Mouse (Mus musculus) kidney, postnatal 10 days (tissue): ENCODE measurements around the gene Gng8.
A peak's percentile ranks its signal among the peaks of the same experiment; 100 is the strongest.

Experiments
- DNase-seq: peaks from one replicate; pipeline ENCODE4 v3.0.0; 2021; ENCODE audit warnings: mixed read lengths

Gene Gng8

GRCm38 (mm10) chr7:16891641-16892351 is at the start of gene Gng8:
Gene Gng8, plus strand, starts transcription at chr7:16891786.
- peak; percentile 94 for DNase-seq

DNA sequence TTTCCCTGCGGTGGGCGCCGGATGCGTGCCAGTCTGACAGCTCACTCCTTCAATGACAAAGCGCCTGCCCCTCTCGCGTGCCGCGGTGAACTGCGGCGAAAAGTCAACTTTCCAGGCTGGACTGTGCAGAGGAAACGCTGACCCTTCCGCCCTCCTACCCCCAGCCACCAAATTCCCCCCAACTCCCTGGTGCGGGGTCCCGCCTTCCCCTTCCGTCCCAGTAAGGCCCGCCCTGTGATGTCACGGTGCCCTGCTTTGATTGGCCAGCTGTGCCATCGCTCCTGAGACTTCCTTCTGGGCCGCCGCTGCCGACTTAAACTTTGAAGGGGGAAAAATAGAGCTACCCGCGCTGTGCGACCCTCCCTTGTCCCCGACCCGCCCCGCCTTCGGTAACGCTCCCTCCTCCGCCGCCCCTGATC is 48.9 kb upstream of the Gng8 start, which contains the start of gene Prkd2:
Gene Prkd2 (plus strand): TSS at position 258 of the 419 bp plus-strand sequence.
- peak; percentile 97 for DNase-seq

DNA sequence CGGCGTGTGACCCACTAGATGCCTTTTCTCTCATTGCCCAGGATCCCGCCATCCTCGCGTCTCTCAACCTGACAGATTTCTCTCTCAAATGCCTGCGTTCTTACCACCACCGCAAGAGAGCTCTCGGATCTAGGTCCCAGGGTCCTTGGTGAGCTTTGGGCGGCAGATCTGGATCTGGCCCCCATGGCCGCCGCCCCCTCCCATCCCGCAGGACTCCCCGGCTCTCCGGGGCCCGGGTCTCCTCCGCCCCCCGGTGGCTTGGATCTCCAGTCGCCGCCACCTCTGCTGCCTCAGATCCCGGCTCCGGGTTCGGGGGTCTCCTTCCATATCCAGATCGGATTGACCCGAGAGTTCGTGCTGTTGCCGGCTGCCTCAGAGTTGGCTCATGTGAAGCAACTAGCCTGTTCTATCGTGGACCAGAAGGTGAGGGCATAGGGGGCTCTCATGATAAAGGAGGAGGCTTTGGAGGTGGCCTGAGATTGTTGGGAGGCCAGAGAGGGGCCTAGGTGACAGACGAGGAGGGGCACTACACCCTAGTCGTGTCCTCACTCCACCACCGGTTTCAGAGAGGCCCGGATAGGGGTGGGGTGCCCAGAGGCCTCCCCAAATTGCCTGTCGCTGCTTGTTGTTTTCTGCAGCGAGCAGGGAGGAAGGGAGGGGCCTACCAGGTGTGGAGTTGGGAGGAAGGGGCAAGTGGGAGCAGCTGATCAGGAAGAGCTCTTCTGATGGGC is 48.0 kb upstream of the Gng8 start:
- DNase-seq = peak; percentile 50

DNA sequence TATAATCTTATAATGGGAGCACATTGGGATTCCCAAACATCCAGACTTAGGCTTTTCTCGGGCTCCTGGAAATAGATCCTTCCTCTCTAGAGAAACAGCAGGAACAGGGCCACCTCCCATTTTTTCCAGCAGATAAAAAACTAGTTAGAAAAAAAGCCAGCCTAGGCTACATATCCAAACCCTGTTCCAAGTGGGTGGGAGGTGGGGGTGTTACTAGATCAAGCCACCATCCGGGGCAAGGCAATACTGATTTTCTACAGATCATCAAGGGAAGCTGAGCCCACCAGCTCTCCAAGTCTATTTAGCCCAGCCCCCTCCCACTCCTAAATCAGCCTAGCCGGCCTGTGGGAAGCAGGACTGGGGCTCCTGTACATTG is 46.9 kb upstream of the Gng8 start:
- no peak for DNase-seq

GRCm38 (mm10) chr7:16845072-16845819 is 46.3 kb upstream of the Gng8 start:
- peak; percentile 65 for DNase-seq

DNA sequence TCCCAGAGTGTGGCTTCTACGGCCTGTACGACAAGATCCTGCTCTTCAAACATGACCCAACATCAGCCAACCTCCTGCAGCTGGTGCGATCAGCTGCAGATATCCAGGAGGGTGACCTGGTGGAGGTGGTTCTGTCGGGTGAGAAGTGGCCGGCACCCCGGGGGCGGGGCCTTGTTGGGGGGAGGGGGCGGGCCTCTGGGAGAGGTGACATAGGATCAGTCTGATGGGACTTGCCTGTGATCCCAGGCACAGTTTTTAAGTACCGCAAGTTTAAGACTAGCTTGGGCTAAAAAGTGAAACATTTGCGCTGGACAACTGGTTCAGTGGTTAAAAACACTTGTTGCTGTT is 45.8 kb upstream of the Gng8 start:
- no peak for DNase-seq

DNA sequence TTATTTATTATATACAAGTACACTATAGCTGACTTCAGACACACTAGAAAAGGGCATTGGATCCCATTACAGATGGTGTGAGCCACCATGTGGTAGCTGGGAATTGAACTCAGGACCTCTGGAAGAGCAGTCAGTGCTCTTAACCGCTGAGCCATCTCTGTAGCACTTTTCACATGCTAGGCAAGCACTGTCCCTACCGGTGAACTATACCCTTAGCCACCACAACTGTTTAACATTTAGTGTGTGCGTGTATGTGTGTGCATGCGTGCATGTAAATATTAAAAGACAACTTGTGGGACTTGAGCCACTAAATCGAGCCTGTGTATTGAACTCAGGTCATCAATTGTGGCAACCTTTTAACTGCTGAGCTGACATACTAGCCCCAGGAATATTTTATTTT is 44.8 kb upstream of the Gng8 start:
- DNase-seq = no peak

DNA sequence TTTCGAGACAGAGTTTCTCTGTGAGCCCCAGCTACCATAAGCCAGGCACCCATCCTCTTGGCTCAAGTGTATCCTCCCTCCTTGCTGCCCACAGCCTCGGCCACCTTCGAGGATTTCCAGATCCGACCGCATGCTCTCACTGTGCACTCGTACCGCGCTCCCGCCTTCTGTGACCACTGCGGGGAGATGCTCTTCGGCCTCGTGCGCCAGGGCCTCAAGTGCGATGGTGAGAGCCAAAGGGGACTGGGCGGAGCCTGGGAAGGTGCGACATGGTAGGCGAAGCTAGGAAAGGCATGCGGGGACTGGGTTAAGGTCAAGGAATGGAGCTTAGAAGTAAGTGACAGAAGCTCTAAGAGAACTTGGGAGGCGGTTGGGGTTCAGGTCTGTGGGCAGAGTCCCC is 44.1 kb upstream of the Gng8 start:
- DNase-seq = no peak

DNA sequence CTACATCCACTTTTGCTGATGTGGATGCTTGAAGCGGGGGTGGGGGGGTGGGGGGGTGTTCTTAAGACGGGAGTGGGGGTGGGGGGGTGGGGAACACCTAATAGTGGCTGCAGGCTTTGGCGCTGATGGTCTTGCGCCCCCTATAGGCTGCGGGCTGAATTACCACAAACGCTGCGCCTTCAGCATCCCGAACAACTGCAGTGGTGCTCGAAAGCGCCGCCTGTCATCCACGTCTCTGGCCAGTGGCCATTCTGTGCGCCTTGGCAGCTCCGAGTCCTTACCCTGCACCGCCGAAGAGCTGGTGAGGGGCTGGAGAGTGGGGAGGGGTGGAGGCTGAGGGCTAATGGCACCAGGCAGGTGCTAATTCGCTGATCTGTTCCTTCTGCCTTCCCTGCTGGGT is 43.0 kb upstream of the Gng8 start:
- DNase-seq = peak; percentile 75

DNA sequence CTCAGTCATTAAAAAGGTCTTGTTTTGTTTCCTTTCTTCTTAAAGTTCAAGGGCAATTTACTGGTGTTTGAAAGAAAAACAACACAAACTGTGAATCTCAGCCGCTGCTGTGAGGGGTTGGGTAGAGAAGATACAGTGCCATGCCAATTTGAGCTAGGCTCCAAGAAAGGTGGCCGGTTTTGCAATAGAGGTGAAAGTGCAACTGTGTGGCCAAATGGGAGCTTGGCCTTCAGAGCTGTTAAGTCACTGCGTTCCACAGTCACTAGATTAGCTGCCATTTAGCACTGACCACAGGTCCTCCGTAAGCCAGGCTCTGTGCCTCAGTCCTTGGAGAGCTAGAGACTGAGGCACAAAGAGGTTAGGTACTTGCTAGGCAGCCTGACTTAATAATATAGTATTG is 40.0 kb upstream of the Gng8 start:
- DNase-seq = no peak

DNA sequence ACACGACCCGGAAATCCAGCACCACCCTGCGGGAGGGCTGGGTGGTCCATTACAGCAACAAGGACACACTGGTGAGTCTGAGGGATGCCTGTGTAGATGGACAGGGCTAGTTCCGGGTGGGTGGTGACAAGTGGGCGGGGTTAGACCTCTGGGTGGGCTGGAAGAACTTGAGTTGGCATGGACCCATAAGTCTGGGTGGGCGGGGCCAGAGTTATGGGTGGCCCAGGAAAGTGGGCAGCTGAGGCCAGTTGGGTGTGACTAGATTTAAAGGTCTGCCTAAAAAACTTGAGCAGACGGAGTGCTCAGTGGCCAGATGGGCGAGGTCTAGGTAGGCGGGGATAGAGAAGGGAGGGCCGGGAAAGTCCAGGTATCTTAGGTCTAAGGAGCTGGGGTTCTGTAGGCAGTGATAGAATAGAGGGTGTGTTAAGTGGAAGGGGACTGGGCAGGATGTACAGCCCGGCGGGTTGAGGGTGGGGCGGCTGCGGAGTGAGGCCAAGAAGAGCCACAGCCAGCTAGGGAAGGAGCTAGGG is 38.2 kb upstream of the Gng8 start:
- DNase-seq = peak; percentile 58

- peak; percentile 65 for DNase-seq
Observed at GRCm38 (mm10) chr7:16858336-16858735, 33.2 kb upstream of the Gng8 start.

- DNase-seq = peak; percentile 74
Observed at GRCm38 (mm10) chr7:16859902-16860651, 31.5 kb upstream of the Gng8 start.

- DNase-seq = no peak
Observed at GRCm38 (mm10) chr7:16867488-16867887, 24.1 kb upstream of the Gng8 start.

DNA sequence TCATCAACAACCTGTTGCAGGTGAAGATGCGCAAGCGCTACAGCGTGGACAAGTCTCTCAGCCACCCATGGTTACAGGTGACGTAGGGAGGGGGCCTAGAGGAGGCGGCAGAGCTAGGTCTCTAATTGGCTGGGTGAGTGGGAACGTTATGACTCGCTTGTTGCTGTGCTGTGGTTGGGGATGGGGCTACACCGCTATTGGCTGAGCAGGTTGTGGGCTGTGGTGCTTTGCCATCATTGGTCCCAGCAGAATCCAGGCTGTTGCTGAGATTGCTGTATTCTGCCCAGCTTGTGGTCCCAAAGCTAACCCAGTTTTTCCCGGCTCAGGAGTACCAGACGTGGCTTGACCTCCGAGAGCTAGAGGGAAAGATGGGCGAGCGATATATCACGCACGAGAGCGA is 22.1 kb upstream of the Gng8 start:
- DNase-seq = peak; percentile 68

DNA sequence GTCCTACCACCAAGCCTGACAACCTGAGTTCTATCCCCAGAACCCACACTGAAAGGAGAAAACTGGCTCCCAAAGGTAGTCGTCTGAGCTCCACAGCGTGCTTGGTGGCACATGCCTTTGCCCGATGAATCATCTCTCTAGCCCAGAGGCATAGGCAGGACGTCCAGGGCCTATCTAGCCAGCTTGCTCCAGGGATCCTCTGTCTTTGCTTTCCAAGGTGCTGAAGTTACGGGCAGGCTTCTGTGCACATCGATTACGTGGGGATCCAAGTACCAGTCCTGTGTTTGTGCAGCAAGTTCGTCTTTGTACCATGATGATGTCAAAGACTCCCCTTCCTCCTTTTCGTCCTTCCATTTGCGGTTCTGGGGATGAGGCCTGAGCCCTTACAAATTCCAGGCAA is 20.0 kb upstream of the Gng8 start:
- DNase-seq = no peak

DNA sequence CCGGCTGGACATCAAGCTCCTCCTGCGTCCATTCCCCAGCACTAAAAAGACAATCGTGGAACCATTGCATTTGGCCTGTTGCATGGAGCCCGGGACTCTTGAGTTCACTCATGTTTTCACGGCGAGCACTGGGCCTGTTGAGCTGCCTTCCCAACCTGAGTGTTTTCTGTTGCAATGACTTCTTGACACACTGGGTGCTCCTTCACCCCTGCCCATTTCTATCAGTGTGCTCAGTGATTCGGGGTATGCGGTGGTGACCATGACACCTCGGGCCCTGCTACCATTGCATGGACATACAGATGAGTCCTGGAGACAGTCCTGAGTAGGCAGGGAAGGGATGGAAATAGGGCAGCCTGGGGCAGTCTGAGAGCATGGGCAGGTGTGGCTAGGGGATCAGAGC is 19.1 kb upstream of the Gng8 start:
- DNase-seq = no peak

DNA sequence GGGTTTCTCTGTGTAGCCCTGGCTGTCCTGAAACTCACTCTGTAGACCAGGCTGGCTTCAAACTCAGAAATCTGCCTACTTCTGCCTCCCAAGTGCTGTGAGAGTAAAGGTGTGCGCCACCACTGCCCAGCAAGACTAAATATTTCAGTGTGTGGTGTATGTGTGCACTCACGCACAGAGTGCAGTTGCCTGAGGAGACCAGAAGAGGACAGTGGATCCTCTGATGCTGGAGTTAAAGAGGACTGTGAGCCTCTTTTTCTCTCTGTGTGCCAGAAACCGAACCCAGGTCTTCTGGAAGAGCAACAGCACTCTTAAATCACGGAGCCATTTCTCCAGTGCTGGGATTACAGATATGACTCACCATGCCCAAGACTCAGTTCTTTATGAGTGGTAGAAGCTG is 18.2 kb upstream of the Gng8 start:
- no peak for DNase-seq

DNA sequence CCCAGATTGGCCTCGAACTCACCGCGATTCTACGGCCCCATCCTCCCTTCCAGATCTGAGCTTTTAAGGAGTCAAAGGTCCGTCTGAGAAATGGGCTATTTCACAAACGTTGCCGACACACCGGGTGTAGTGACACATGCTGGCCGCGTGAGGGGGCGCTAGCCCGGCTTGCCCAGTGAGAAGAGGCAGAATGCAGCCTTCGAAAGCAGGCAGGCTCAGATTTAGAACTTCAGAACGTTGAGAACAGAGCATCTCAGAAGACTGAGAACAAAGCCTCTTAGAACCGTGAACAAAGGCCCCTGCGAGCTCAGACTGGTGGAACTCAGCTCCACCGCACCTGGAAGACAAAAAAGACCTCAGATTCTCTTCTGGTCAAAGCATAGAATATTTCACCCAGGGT is 17.4 kb upstream of the Gng8 start:
- DNase-seq = peak; percentile 85

DNA sequence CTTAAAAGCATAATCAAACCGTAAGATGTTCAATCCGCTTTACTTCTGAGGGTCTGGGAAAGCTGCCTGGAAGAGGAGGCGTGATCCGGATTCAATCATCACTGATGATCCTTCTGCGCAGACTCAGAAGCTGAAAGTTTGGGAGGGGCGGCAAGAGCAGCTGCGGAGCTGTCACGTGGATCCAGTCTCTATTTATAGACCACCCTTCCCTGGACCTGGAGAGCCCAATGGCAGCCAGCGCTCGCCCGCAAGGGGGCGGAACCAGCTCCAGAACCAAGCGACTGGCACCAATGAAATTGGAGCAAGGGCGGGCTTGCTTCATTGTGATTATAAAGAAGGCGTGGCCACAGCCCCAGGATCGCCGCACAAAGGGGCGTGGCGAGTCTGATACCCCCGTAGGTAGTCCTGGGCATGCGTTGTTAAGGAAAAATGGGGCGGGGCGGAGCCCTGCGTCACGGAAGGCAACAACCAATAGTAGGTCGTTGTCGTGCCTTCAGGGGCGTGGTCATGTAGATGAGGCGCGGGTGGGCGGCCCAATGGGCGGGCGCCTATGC is 16.8 kb upstream of the Gng8 start:
- DNase-seq = peak; percentile 100

- DNase-seq = no peak
Observed at GRCm38 (mm10) chr7:16875310-16875325, 16.5 kb upstream of the Gng8 start, which contains the start of gene Dact3. Gene Dact3, plus strand, starts transcription at chr7:16875317.

- DNase-seq = no peak
Observed at GRCm38 (mm10) chr7:16875326-16875725, 16.3 kb upstream of the Gng8 start.

DNA sequence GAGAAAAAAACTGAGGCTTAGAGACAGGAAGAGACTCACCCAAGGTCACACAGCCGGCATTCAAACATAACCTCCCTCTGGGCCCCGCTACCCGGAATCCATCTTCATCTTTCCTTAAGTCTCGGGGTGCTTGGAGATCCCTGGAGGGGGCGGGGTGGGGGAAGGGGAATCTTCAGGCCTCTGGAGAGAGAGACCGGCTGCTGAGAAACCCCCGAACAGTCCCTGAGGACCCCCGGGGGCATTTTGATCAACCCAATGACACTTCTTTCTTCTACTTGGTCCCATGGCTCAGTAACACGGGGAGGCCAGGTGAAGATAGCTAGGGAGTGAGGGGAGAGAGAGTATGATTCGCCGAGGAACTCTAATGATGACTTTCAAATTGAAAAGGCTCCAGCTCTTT is 15.6 kb upstream of the Gng8 start:
- no peak for DNase-seq
